In genomic region chr9:25486246-25486807, GRCm38 (mm10) we compare ENCODE assay signal across 16 mouse cellular contexts. TPM values are rescaled to one million over a fixed set of nuclear protein-coding genes. Genes with fewer than 3 reads are reported as not detected.
DNase-seq lines count a peak whose midpoint lies in the region; ATAC-seq and TF ChIP-seq lines count a peak whose summit lies in the region.
"Had no signal": no experiment of that assay in that cellular context is flagged by ENCODE, and none has a peak within 500 bp of the region (broad histone marks: within the 10 kb centered on the region; RNA-seq: fewer than 3 reads in every experiment).

No protein-coding gene starts in this region.

- H3K27ac ChIP-seq in forebrain, embryonic 16.5 days (ENCODE audit: low read length): no peak overlapping the region
- no peak overlapping the region for H3K27ac ChIP-seq in forebrain, embryonic 15.5 days (replicated peaks)
- H3K27ac ChIP-seq in left cerebral cortex, adult 2 months: no peak overlapping the region
- no peak overlapping the region for H3K27ac ChIP-seq in limb, embryonic 13.5 days
- H3K27ac ChIP-seq: forebrain, embryonic 12.5 days; hindbrain, embryonic 10.5 days had no signal

- intact Hi-C loops in left cerebral cortex, adult 2 months (cut with DNase I): no loop called here

- ATAC-seq in forebrain, embryonic 16.5 days: no peak
- no peak for ATAC-seq in forebrain, embryonic 15.5 days (replicated peaks)
- ATAC-seq in limb, embryonic 13.5 days (ENCODE audit: low FRiP score, low read depth): no peak

- H3K36me3 ChIP-seq in forebrain, embryonic 16.5 days (ENCODE audit: control insufficient read depth, insufficient read depth): no peaks in the 10 kb centered on the region
- no peaks in the 10 kb centered on the region for H3K36me3 ChIP-seq in forebrain, embryonic 15.5 days
- peaks cover 7% of the 10 kb centered on the region; the same call in 1 of the 2 replicates for H3K36me3 ChIP-seq in limb, embryonic 13.5 days
- H3K36me3 ChIP-seq: forebrain, embryonic 12.5 days; hindbrain, embryonic 10.5 days had no signal

- TF ChIP-seq CTCF in left cerebral cortex, adult 2 months (IDR thresholded peaks at IDR 0.05): no peak

- H3K4me2 ChIP-seq in forebrain, embryonic 16.5 days (ENCODE audit: low read length): peak overlapping the region; percentile 83
- no peak overlapping the region for H3K4me2 ChIP-seq in forebrain, embryonic 15.5 days (replicated peaks)
- peak overlapping the region; percentile 81 for H3K4me2 ChIP-seq in limb, embryonic 13.5 days (replicated peaks)
- H3K4me2 ChIP-seq: forebrain, embryonic 12.5 days had no signal

- 79% methylated on average over 9 of the region's 9 CpGs for WGBS in forebrain, embryonic 16.5 days
- 85% methylated on average over 9 of the region's 9 CpGs for WGBS in forebrain, embryonic 15.5 days
- WGBS in limb, embryonic 13.5 days: 86% methylated on average over 9 of the region's 9 CpGs

- DNase-seq in left cerebral cortex, adult 2 months (ENCODE audit: extremely low spot score in 1 of 2, low spot score in 2 of 2): no peak
- DNase-seq in left cerebral cortex, adult 8-10 months (ENCODE audit: low spot score in 2 of 2): no peak
- DNase-seq in 416B (ENCODE audit: low read depth): peak; percentile 8
- no peak for DNase-seq in ovary, adult 18-20 months (ENCODE audit: low spot score)
- no peak for DNase-seq in B cell, adult 2 months
- DNase-seq: gastrocnemius, postnatal 10 days; kidney, adult 8-10 months; left cerebral cortex, postnatal 4 days; right cerebral cortex, postnatal 25 days; thymus, postnatal 36 days had no signal

- H3K9me3 ChIP-seq in forebrain, embryonic 16.5 days (ENCODE audit: control insufficient read depth, low read length): no peaks in the 10 kb centered on the region
- H3K9me3 ChIP-seq in forebrain, embryonic 15.5 days: no peaks in the 10 kb centered on the region
- H3K9me3 ChIP-seq in limb, embryonic 13.5 days: no peaks in the 10 kb centered on the region
- H3K9me3 ChIP-seq: forebrain, embryonic 12.5 days; hindbrain, embryonic 10.5 days; megakaryocyte, embryonic 14.5 days had no signal

- H3K27me3 ChIP-seq in forebrain, embryonic 16.5 days (replicated peaks; ENCODE audit: control insufficient read depth, insufficient read depth, low read length): no peaks in the 10 kb centered on the region
- no peaks in the 10 kb centered on the region for H3K27me3 ChIP-seq in forebrain, embryonic 15.5 days
- no peaks in the 10 kb centered on the region for H3K27me3 ChIP-seq in limb, embryonic 13.5 days

- H3K4me1 ChIP-seq in forebrain, embryonic 16.5 days (replicated peaks; ENCODE audit: control insufficient read depth, insufficient read depth, low read length): peaks cover 34% of the 10 kb centered on the region
- peaks cover 44% of the 10 kb centered on the region for H3K4me1 ChIP-seq in forebrain, embryonic 15.5 days
- H3K4me1 ChIP-seq in limb, embryonic 13.5 days: peaks cover 84% of the 10 kb centered on the region

- H3K9ac ChIP-seq in forebrain, embryonic 16.5 days (replicated peaks; ENCODE audit: low read depth, low read length): no peak overlapping the region
- H3K9ac ChIP-seq in forebrain, embryonic 15.5 days (replicated peaks): no peak overlapping the region
- H3K9ac ChIP-seq in limb, embryonic 13.5 days: no peak overlapping the region; the same call in 1 of the 2 replicates
- H3K9ac ChIP-seq: forebrain, embryonic 12.5 days had no signal

- H3K4me3 ChIP-seq in forebrain, embryonic 16.5 days (replicated peaks; ENCODE audit: low read length): no peak overlapping the region
- no peak overlapping the region for H3K4me3 ChIP-seq in forebrain, embryonic 15.5 days
- peak overlapping the region; percentile 14; the same call in 1 of the 2 replicates for H3K4me3 ChIP-seq in left cerebral cortex, adult 2 months
- H3K4me3 ChIP-seq in limb, embryonic 13.5 days: no peak overlapping the region
- H3K4me3 ChIP-seq: forebrain, embryonic 12.5 days; hindbrain, embryonic 10.5 days; megakaryocyte, embryonic 14.5 days had no signal

RNA-seq across cellular contexts. Expression of gene Eepd1, which starts 5.0 kb away (rescaled TPM):
- 12.4 and 17.7 TPM in 2 replicates for polyA plus RNA-seq in forebrain, embryonic 16.5 days (2015; fragmentation: Nextera tagmentation; extraction: Ambion mirVana)
- 13.5 and 14.2 TPM in 2 replicates for polyA plus RNA-seq in forebrain, embryonic 15.5 days (2015; fragmentation: Nextera tagmentation; extraction: Ambion mirVana)
- total RNA-seq in left cerebral cortex, adult 2 months (2021): 10 to 100 TPM; 20.2 to 22.9 TPM
- total RNA-seq in left cerebral cortex, adult 8-10 months (2022): 10 to 100 TPM; 23.0 to 26.1 (median 24.0) TPM
- polyA plus RNA-seq in limb, embryonic 13.5 days (2015; fragmentation: Nextera tagmentation; extraction: Ambion mirVana): 22.8 and 23.0 TPM in 2 replicates
